Mouse (Mus musculus): ENCODE measurements around the gene Polr2c. TPM values are rescaled to one million over a fixed set of nuclear protein-coding genes. Genes with fewer than 3 reads are reported as not detected.

Gene Polr2c
- 93.2 and 102 TPM in 2 replicates for total RNA-seq (2012; rRNA removed)
- total RNA-seq (2014; rRNA removed), result 120 and 130 TPM in 2 replicates
- 134 and 141 TPM in 2 replicates for polyA plus RNA-seq (2012; ENCODE audit: insufficient read length, low read depth)

GRCm38 (mm10) chr8:94857346-94858173 is at the start of gene Polr2c:
Polr2c (plus strand) TSS chr8:94857450.
- H3K9me3 ChIP-seq (replicated peaks; ENCODE audit: low read length), result no peaks in the 10 kb centered on the region
- H3K79me2 ChIP-seq (replicated peaks; ENCODE audit: control insufficient read depth, extremely low read depth, insufficient read depth, poor library complexity, severe bottlenecking), result peaks cover 28% of the 10 kb centered on the region
- in situ Hi-C loops (cut with MboI; ENCODE audit: low pct_ligation_motif_present, low pct_unique_long_range_greater_than_20kb, low sequenced_read_pairs) (no loop called here), dilution Hi-C loops (cut with MboI; ENCODE audit: extremely low pct_ligation_motif_present, extremely low pct_unique_long_range_greater_than_20kb, low sequenced_read_pairs) (no loop called here)
- H3K4me3 ChIP-seq (replicated peaks in 1 of 3; ENCODE audit: low read depth in 2 of 3, low read length in 2 of 3, poor library complexity in 1 of 3), result peak within 1 kb of the TSS; percentile 78 to 97 (median 95)
- H3K27me3 ChIP-seq (replicated peaks), result no peaks in the 10 kb centered on the region
- peak; percentile 77 for DNase-seq (ENCODE audit: extremely low read depth)
- TF ChIP-seq TBP (conservative IDR thresholded peaks at IDR 0.05; ENCODE audit: low read depth, low read length) (no peak), POLR2AphosphoS2 (IDR thresholded peaks at IDR 0.05; ENCODE audit: low read depth, low read length) (no peak), SMC3 (IDR thresholded peaks at IDR 0.05; ENCODE audit: low read depth, low read length) (no peak; the same call in 1 of the 2 replicates), GABPA (IDR thresholded peaks at IDR 0.05; ENCODE audit: insufficient replicate concordance, low read depth, low read length) (peak; percentile 71), KAT2A (IDR thresholded peaks at IDR 0.05; ENCODE audit: insufficient replicate concordance, low read length) (peak; percentile 77; the same call in 1 of the 2 replicates), JUN (IDR thresholded peaks at IDR 0.05; ENCODE audit: insufficient read depth, low read depth, low read length) (no peak), MXI1 (IDR thresholded peaks at IDR 0.05; ENCODE audit: low read depth, low read length) (peak; percentile 72), ZKSCAN1 (IDR thresholded peaks at IDR 0.05; ENCODE audit: borderline replicate concordance, low read depth, low read length) (no peak), NELFE (IDR thresholded peaks at IDR 0.05; ENCODE audit: low read depth, low read length) (peak; percentile 87), ETS1 (conservative IDR thresholded peaks at IDR 0.05; ENCODE audit: low read depth, low read length) (0 out of 2 replicates have a peak, but pooled peaks have one; percentile 14), MEF2A (IDR thresholded peaks at IDR 0.05; ENCODE audit: borderline replicate concordance, low read depth, low read length) (0 out of 2 replicates have a peak, but pooled peaks have one; percentile 45), PAX5 (IDR thresholded peaks at IDR 0.05; ENCODE audit: low read length) (no peak), EP300 (IDR thresholded peaks at IDR 0.05; ENCODE audit: low read length) (no peak), IRF4 (IDR thresholded peaks at IDR 0.05; ENCODE audit: low read depth, low read length) (peak; percentile 35; the same call in 1 of the 2 replicates), CTCF (conservative IDR thresholded peaks at IDR 0.05 in 1 of 2, IDR thresholded peaks at IDR 0.05 in 1 of 2; ENCODE audit: low read depth in 2 of 2, low read length in 2 of 2) (peak; percentile 52 to 85; a peak in 3 of 4 replicates), RCOR1 (conservative IDR thresholded peaks at IDR 0.05; ENCODE audit: low read depth, low read length) (no peak), ELF1 (IDR thresholded peaks at IDR 0.05; ENCODE audit: low read depth, low read length) (peak; percentile 90), MYC (IDR thresholded peaks at IDR 0.05; ENCODE audit: low read depth, low read length) (no peak), UBTF (IDR thresholded peaks at IDR 0.05; ENCODE audit: low read depth, low read length) (0 out of 2 replicates have a peak, but pooled peaks have one; percentile 53), USF2 (conservative IDR thresholded peaks at IDR 0.05; ENCODE audit: low read depth, low read length) (no peak), ZC3H11A (IDR thresholded peaks at IDR 0.05; ENCODE audit: low read depth, low read length) (no peak), TCF12 (IDR thresholded peaks at IDR 0.05; ENCODE audit: low read depth, low read length) (peak; percentile 88), POLR2A (IDR thresholded peaks at IDR 0.05; ENCODE audit: low read depth, low read length) (peak; percentile 87), HCFC1 (IDR thresholded peaks at IDR 0.05; ENCODE audit: low read depth, low read length) (peak; percentile 87), CHD2 (IDR thresholded peaks at IDR 0.05; ENCODE audit: low read length) (no peak), MAFK (IDR thresholded peaks at IDR 0.05; ENCODE audit: insufficient replicate concordance, low read length) (peak; percentile 73; the same call in 1 of the 2 replicates), JUND (conservative IDR thresholded peaks at IDR 0.05; ENCODE audit: low read depth, low read length) (no peak), SIN3A (IDR thresholded peaks at IDR 0.05; ENCODE audit: low read length) (no peak; the same call in 1 of the 2 replicates), NRF1 (IDR thresholded peaks at IDR 0.05; ENCODE audit: low read depth, low read length) (peak; percentile 87), E2F4 (IDR thresholded peaks at IDR 0.05; ENCODE audit: insufficient replicate concordance, low read depth, low read length) (no peak), CHD1 (IDR thresholded peaks at IDR 0.05; ENCODE audit: low read depth, low read length) (no peak), MAX (IDR thresholded peaks at IDR 0.05; ENCODE audit: low read length) (0 out of 2 replicates have a peak, but pooled peaks have one; percentile 29), USF1 (IDR thresholded peaks at IDR 0.05; ENCODE audit: low read depth, low read length) (no peak), RAD21 (IDR thresholded peaks at IDR 0.05; ENCODE audit: low read depth, low read length) (no peak; the same call in 1 of the 2 replicates)
- H3K9ac ChIP-seq (ENCODE audit: insufficient read depth, low read depth), result peak within 1 kb of the TSS; percentile 95
- peak within 1 kb of the TSS; percentile 90 for H3K4me2 ChIP-seq (ENCODE audit: insufficient read depth, low read depth, poor library complexity, severe bottlenecking)
- H3K4me1 ChIP-seq (ENCODE audit: control insufficient read depth in 1 of 2, insufficient read depth in 2 of 2), result peaks cover 6 to 25% of the 10 kb centered on the region in 2 experiments
- peak within 1 kb of the TSS; percentile 42; the same call in 1 of the 2 replicates for H3K27ac ChIP-seq (ENCODE audit: insufficient read depth, low read depth)
- H3K36me3 ChIP-seq (replicated peaks in 1 of 2; ENCODE audit: control insufficient read depth in 1 of 2, insufficient read depth in 1 of 2, low read length in 1 of 2), result peaks cover 41 to 67% of the 10 kb centered on the region in 2 experiments

Measured in CH12.LX (cell line).